Mouse (Mus musculus): ENCODE data around the gene Myh7. TPM values are rescaled to one million over a fixed set of nuclear protein-coding genes. Genes with fewer than 3 reads are reported as not detected.

Myh7 gene
- 68.0 TPM for polyA plus RNA-seq (2014; fragmentation: Illumina TruSeq; extraction: RNeasy Lipid Tissue Mini Kit (QIAGEN cat#74804); ENCODE audit: low read depth, low replicate concordance)

GRCm38 (mm10) chr14:54994136-54994868 lies at the start of gene Myh7:
Gene Myh7 (minus strand): TSS chr14:54994626.

GRCm38 (mm10) chr14:55014991-55015766 lies 20.8 kb upstream of the Myh7 start, which contains the start of gene Ngdn:
Gene Ngdn (plus strand): TSS chr14:55015454.

GRCm38 (mm10) chr14:54976633-54977032 lies 17.8 kb downstream of the Myh7 start, which contains the start of gene Gm17428:
Gene Gm17428 (plus strand): TSS chr14:54976933.

GRCm38 (mm10) chr14:54966320-54966977 lies 28.0 kb downstream of the Myh7 start, which contains the start of gene Myh6:
Gene Myh6 (minus strand): TSS chr14:54966927.

GRCm38 (mm10) chr14:54935904-54936830 lies 58.3 kb downstream of the Myh7 start, which contains the start of gene Cmtm5:
Gene Cmtm5 (plus strand): TSS chr14:54936261.

GRCm38 (mm10) chr14:54932645-54933150 lies 61.7 kb downstream of the Myh7 start, which contains the start of gene Il25:
Gene Il25 (plus strand): TSS chr14:54932695.

GRCm38 (mm10) chr14:54925349-54926342 lies 68.8 kb downstream of the Myh7 start, which contains the start of gene Efs:
Gene Efs (minus strand): TSS chr14:54926126.

Other genes starting within 250 kb of the Myh7 start
- gene Slc7a8, start 212.7 kb downstream of the Myh7 start, polyA plus RNA-seq (2014; fragmentation: Illumina TruSeq; extraction: RNeasy Lipid Tissue Mini Kit (QIAGEN cat#74804); ENCODE audit: low read depth, low replicate concordance): 2.3 TPM
- not detected for gene Rnf212b, start 180.5 kb downstream of the Myh7 start, polyA plus RNA-seq (2014; fragmentation: Illumina TruSeq; extraction: RNeasy Lipid Tissue Mini Kit (QIAGEN cat#74804); ENCODE audit: low read depth, low replicate concordance)
- gene Homez, start 123.7 kb downstream of the Myh7 start, polyA plus RNA-seq (2014; fragmentation: Illumina TruSeq; extraction: RNeasy Lipid Tissue Mini Kit (QIAGEN cat#74804); ENCODE audit: low read depth, low replicate concordance): 4.2 TPM
- gene Ppp1r3e, start 117.1 kb downstream of the Myh7 start, polyA plus RNA-seq (2014; fragmentation: Illumina TruSeq; extraction: RNeasy Lipid Tissue Mini Kit (QIAGEN cat#74804); ENCODE audit: low read depth, low replicate concordance): 6.7 TPM
- 44.0 TPM for gene Bcl2l2, start 111.2 kb downstream of the Myh7 start, polyA plus RNA-seq (2014; fragmentation: Illumina TruSeq; extraction: RNeasy Lipid Tissue Mini Kit (QIAGEN cat#74804); ENCODE audit: low read depth, low replicate concordance)
- not detected for gene Gm20521, start 111.2 kb downstream of the Myh7 start, polyA plus RNA-seq (2014; fragmentation: Illumina TruSeq; extraction: RNeasy Lipid Tissue Mini Kit (QIAGEN cat#74804); ENCODE audit: low read depth, low replicate concordance)
- 80.5 TPM for gene Pabpn1, start 102.1 kb downstream of the Myh7 start, polyA plus RNA-seq (2014; fragmentation: Illumina TruSeq; extraction: RNeasy Lipid Tissue Mini Kit (QIAGEN cat#74804); ENCODE audit: low read depth, low replicate concordance)
- gene Slc22a17, start 81.5 kb downstream of the Myh7 start, polyA plus RNA-seq (2014; fragmentation: Illumina TruSeq; extraction: RNeasy Lipid Tissue Mini Kit (QIAGEN cat#74804); ENCODE audit: low read depth, low replicate concordance): 7.5 TPM
- gene Efs, start 68.5 kb downstream of the Myh7 start, polyA plus RNA-seq (2014; fragmentation: Illumina TruSeq; extraction: RNeasy Lipid Tissue Mini Kit (QIAGEN cat#74804); ENCODE audit: low read depth, low replicate concordance): 2.7 TPM
- gene Il25, start 61.9 kb downstream of the Myh7 start, polyA plus RNA-seq (2014; fragmentation: Illumina TruSeq; extraction: RNeasy Lipid Tissue Mini Kit (QIAGEN cat#74804); ENCODE audit: low read depth, low replicate concordance): not detected
- gene Cmtm5, start 58.4 kb downstream of the Myh7 start, polyA plus RNA-seq (2014; fragmentation: Illumina TruSeq; extraction: RNeasy Lipid Tissue Mini Kit (QIAGEN cat#74804); ENCODE audit: low read depth, low replicate concordance): 1.1 TPM
- gene Myh6, start 27.7 kb downstream of the Myh7 start, polyA plus RNA-seq (2014; fragmentation: Illumina TruSeq; extraction: RNeasy Lipid Tissue Mini Kit (QIAGEN cat#74804); ENCODE audit: low read depth, low replicate concordance): 19,749 TPM
- gene Gm17428, start 17.7 kb downstream of the Myh7 start, polyA plus RNA-seq (2014; fragmentation: Illumina TruSeq; extraction: RNeasy Lipid Tissue Mini Kit (QIAGEN cat#74804); ENCODE audit: low read depth, low replicate concordance): not detected
- 34.7 TPM for gene Ngdn, start 20.8 kb upstream of the Myh7 start, polyA plus RNA-seq (2014; fragmentation: Illumina TruSeq; extraction: RNeasy Lipid Tissue Mini Kit (QIAGEN cat#74804); ENCODE audit: low read depth, low replicate concordance)
- 2.3 TPM for gene Zfhx2, start 97.7 kb upstream of the Myh7 start, polyA plus RNA-seq (2014; fragmentation: Illumina TruSeq; extraction: RNeasy Lipid Tissue Mini Kit (QIAGEN cat#74804); ENCODE audit: low read depth, low replicate concordance)
- 17.0 TPM for gene Thtpa, start 100.2 kb upstream of the Myh7 start, polyA plus RNA-seq (2014; fragmentation: Illumina TruSeq; extraction: RNeasy Lipid Tissue Mini Kit (QIAGEN cat#74804); ENCODE audit: low read depth, low replicate concordance)
- 8.4 TPM for gene Ap1g2, start 112.0 kb upstream of the Myh7 start, polyA plus RNA-seq (2014; fragmentation: Illumina TruSeq; extraction: RNeasy Lipid Tissue Mini Kit (QIAGEN cat#74804); ENCODE audit: low read depth, low replicate concordance)
- 0.16 TPM for gene Jph4, start 122.3 kb upstream of the Myh7 start, polyA plus RNA-seq (2014; fragmentation: Illumina TruSeq; extraction: RNeasy Lipid Tissue Mini Kit (QIAGEN cat#74804); ENCODE audit: low read depth, low replicate concordance)
- gene Dhrs2, start 227.4 kb upstream of the Myh7 start, polyA plus RNA-seq (2014; fragmentation: Illumina TruSeq; extraction: RNeasy Lipid Tissue Mini Kit (QIAGEN cat#74804); ENCODE audit: low read depth, low replicate concordance): not detected